Mouse (Mus musculus) neural tube, embryonic 11.5 days (tissue): ENCODE measurements at regions not wholly inside any gene's neighbourhood (a gene's known extent, or its start where the extent isn't known, plus 50 kb on each side); places are given as distances from the start of the nearest gene placed in this dataset.

Experiments used
- ATAC-seq: fragments of 200-750 bp; cut with Nextera tagmentation; 2 replicates; pipeline ENCODE4 v1.8.0; 2017; ENCODE audit warnings: moderate number of reproducible peaks, mild to moderate bottlenecking, moderate TSS enrichment, moderate library complexity; ENCODE audit not compliant: insufficient read depth, low FRiP score, low TSS enrichment
- DNase-seq: peaks from one replicate; pipeline ENCODE4 v3.0.0-alpha.2; 2015; ENCODE audit warnings: low spot score
- H3K27ac ChIP-seq: fragments of 300-500 bp; sonication (generic); 2 replicates; pipeline ENCODE4 v1.5.1; 2014; ENCODE audit warnings: low read depth, mild to moderate bottlenecking, low read length
- H3K27me3 ChIP-seq: fragments of 300-500 bp; sonication (generic); 2 replicates; pipeline ENCODE4 v1.6.1; 2014; ENCODE audit warnings: mild to moderate bottlenecking, low read length, mixed read lengths; ENCODE audit not compliant: control insufficient read depth, insufficient read depth
- H3K36me3 ChIP-seq: fragments of 300-500 bp; sonication (generic); 2 replicates; pipeline ENCODE4 v1.6.1; 2014; ENCODE audit warnings: mild to moderate bottlenecking, low read length, moderate library complexity, mixed read lengths; ENCODE audit not compliant: control insufficient read depth, insufficient read depth
- H3K4me1 ChIP-seq: fragments of 300-500 bp; sonication (generic); 2 replicates; pipeline ENCODE4 v1.6.1; 2014; ENCODE audit warnings: low read length, mixed read lengths; ENCODE audit not compliant: control insufficient read depth, insufficient read depth
- H3K4me2 ChIP-seq: fragments of 300-500 bp; sonication (generic); 2 replicates; pipeline ENCODE4 v1.6.1; 2014; ENCODE audit warnings: low read depth, mild to moderate bottlenecking, moderate library complexity
- H3K4me3 ChIP-seq: fragments of 300-500 bp; sonication (generic); 2 replicates; pipeline ENCODE4 v1.5.1; 2014; ENCODE audit warnings: low read depth, low read length
- H3K9ac ChIP-seq: fragments of 300-500 bp; sonication (generic); 2 replicates; pipeline ENCODE4 v1.6.1; 2014; ENCODE audit warnings: mild to moderate bottlenecking, low read length
- H3K9me3 ChIP-seq: fragments of 300-500 bp; sonication (generic); 2 replicates; pipeline ENCODE4 v1.6.1; 2016; ENCODE audit warnings: low read length; ENCODE audit not compliant: control insufficient read depth
- WGBS: fragments of 180-500 bp; shearing (Covaris S2); extraction: QIAGEN DNeasy Blood & Tissue Kit; methylation state at CpG from one replicate; pipeline ENCODE4 v1.1.7; 2014; 5-methylcytosine and 5-hydroxymethylcytosine counted together

DNA sequence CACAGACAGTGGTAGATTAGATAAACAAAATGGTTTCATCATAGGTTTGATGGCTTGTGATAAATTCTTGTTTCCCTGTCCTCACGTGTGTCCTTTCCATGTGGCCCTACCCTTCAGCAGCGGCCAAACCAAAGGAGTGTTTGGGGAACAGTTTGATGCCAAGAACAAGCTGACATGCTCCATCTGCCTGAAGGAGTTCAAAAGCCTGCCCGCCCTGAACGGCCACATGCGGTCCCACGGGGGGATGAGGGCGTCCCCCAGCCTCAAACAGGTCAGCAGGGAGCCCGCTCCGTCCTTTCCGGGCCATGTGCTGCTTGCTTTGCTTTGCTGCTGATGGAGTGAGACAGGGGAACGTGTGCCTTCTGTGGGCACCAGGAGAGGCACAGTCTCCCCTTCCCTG lies 51.0 kb upstream of the Mrps10 start:
- Histone ChIP-seq H3K4me1 (no peaks in the 10 kb centered on the region), H3K9ac (no peak overlapping the region), H3K9me3 (no peaks in the 10 kb centered on the region), H3K4me2 (no peak overlapping the region), H3K27ac (no peak overlapping the region), H3K36me3 (peaks cover 3% of the 10 kb centered on the region; the same call in 1 of the 2 replicates), H3K4me3 (no peak overlapping the region), H3K27me3 (no peaks in the 10 kb centered on the region)
- DNase-seq (no peak), ATAC-seq (no peak)
- WGBS: 85% methylated on average over 11 of the region's 11 CpGs

DNA sequence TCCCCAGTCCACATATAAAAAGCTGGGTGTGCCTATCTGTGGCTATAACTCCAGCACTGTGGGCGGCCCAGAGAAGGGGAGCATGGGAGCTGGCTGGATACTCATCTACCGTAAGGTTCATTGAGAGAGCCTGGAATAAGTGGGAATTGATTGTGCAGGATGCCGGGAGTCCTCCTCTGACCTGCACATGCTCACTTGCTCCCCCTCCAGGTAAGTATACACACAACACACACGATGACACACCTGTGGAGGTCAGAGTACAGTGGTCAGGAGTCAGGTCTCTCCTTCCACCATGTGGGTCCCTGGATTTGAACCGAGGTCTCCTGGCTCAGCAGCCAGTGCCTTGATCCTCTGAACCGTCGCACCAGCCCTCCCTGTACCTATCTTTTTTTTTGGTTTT lies 55.5 kb upstream of the Mrps10 start:
- no peak overlapping the region for H3K27ac ChIP-seq
- ATAC-seq (no peak), DNase-seq (no peak)
- no peaks in the 10 kb centered on the region for H3K9me3 ChIP-seq
- no peaks in the 10 kb centered on the region for H3K4me1 ChIP-seq
- 0 out of 2 replicates have a peak, but pooled peaks cover 3% of the 10 kb centered on the region for H3K36me3 ChIP-seq
- H3K4me2 ChIP-seq: no peak overlapping the region
- WGBS: 93% methylated on average over 7 of the region's 7 CpGs
- H3K9ac ChIP-seq: no peak overlapping the region
- no peak overlapping the region for H3K4me3 ChIP-seq
- H3K27me3 ChIP-seq: no peaks in the 10 kb centered on the region

DNA sequence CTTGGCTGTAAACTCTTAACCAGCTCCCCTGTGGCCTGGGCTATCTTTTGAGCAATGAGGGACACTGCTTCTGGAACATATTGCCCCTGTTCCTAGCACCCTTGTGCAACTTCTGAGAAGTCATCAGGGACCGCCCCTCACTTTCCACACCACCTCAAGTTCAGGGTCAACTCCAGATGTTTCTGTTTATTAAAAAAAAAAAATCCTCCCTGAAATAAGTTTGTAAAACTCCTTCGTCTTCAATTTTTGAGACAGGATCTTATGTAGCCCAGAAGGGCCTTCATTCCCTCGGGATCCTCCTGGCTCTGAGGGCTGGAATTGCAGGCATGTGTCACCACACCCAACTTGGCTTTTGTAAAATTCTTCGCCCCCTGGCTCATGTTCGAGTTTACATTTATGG lies 57.4 kb upstream of the Mrps10 start:
- H3K4me2 ChIP-seq: no peak overlapping the region
- ATAC-seq: no peak
- 0 out of 2 replicates have a peak, but pooled peaks cover 3% of the 10 kb centered on the region for H3K36me3 ChIP-seq

DNA sequence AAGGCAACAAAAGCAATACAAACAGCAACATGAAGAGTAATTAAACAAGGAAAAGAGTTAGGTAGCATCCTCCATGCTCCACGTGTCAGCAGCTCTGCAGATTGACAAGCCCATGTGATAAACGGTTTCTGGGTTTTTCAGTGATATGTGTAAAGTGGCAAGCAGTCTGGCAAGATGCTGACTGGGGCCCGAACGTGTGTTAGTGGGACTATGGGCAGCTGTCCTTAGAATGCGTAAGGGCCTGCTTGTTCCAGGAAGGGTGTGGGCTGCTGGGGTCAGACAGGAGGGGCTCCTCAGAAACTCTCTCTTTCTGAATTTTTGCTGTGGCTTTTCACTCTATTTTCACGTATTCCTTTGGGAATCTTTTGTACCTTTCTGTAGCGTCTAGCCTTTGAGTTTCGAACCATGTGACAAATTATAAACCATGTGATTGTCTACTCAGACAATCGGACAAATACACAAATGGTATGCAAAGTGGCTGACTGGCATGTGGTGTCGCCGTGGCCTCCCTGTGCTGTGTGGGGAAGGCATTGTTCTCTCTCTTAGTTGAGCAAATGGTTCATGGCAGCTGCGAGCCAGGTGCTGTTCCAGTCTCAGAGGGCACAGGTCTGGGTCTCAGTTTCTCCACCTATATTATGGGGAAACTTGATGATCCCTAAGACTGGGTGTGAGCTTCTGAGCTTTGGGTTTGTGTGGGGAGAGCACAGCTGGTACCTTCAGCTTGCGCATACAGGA lies 62.5 kb upstream of the Mrps10 start:
- ATAC-seq: no peak; the same call in 1 of the 2 replicates
- Histone ChIP-seq H3K9ac (no peak overlapping the region), H3K9me3 (no peaks in the 10 kb centered on the region), H3K4me2 (no peak overlapping the region), H3K36me3 (no peaks in the 10 kb centered on the region), H3K4me1 (no peaks in the 10 kb centered on the region; the same call in 1 of the 2 replicates), H3K4me3 (no peak overlapping the region), H3K27me3 (no peaks in the 10 kb centered on the region), H3K27ac (no peak overlapping the region)
- WGBS: 65% methylated on average over 13 of the region's 13 CpGs
- no peak for DNase-seq

More for the DNA sequence above, 57.4 kb upstream of the Mrps10 start:
- no peaks in the 10 kb centered on the region for H3K9me3 ChIP-seq
- no peak overlapping the region for H3K9ac ChIP-seq
- no peak for DNase-seq
- H3K27me3 ChIP-seq: no peaks in the 10 kb centered on the region
- H3K27ac ChIP-seq: no peak overlapping the region
- H3K4me3 ChIP-seq: no peak overlapping the region
- no peaks in the 10 kb centered on the region; the same call in 1 of the 2 replicates for H3K4me1 ChIP-seq
- 92% methylated on average over 5 of the region's 5 CpGs for WGBS

DNA sequence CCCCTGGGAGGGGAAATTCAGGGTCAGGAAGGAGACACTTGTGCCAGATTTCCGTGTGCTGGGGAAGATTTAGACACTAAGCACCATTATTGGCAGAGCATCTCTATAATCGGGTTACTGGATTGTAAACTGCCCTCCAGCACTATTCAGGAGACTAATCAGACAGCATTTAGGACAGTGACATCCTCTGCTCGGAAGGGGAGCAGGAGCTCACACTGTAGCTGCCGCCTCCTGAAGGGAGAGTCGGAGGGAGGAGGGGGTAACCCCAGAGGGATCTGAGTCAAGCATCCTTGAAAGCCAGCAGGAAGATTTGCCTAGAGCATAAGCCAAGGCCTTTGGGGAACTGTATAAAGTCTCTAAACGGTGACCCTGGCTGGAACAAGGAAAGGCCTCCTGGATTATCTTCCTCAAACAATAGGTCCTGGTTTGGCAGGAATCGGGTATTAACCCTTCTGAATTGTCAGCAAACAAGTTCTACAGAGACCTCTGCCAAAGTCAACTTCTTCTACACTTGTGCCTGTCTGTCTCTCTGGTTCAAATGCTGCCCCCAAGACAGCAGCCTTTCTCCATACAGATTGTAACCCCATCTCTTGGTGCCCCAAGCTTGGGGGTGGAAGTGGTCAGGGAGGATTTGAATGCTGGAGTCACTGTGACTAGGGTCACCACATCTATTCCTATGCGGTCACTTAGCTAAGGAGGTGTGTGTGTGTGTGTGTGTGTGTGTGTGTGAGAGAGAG lies 64.1 kb upstream of the Mrps10 start:
- no peak overlapping the region for H3K27ac ChIP-seq
- no peak for DNase-seq
- 67% methylated on average over 8 of the region's 8 CpGs for WGBS
- H3K9me3 ChIP-seq: no peaks in the 10 kb centered on the region
- H3K4me2 ChIP-seq: no peak overlapping the region
- no peaks in the 10 kb centered on the region; the same call in 1 of the 2 replicates for H3K4me1 ChIP-seq
- no peaks in the 10 kb centered on the region for H3K27me3 ChIP-seq
- no peak for ATAC-seq
- no peaks in the 10 kb centered on the region for H3K36me3 ChIP-seq
- H3K4me3 ChIP-seq: no peak overlapping the region
- no peak overlapping the region for H3K9ac ChIP-seq

DNA sequence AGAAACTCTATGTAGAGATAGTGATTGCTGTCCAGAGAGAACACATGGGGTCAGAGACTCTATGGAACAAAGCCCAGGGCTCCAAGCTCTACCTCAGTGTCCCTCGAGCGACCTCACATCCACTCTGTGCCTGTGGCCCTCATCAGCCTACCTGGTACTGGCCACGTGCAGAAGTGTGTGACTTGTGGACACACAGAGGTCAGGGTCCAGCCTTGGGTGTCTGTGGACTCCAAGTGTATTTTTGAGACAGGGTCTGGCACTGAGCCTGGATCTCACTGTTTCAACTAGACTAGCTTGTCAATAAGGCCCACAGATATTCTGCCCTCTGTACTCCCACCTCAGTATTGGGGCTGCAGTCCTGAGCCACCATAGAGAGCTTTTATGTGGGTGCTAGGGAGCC lies 65.1 kb upstream of the Mrps10 start:
- no peak overlapping the region for H3K9ac ChIP-seq
- H3K4me3 ChIP-seq: no peak overlapping the region
- ATAC-seq (no peak), DNase-seq (no peak)
- H3K4me1 ChIP-seq: no peaks in the 10 kb centered on the region; the same call in 1 of the 2 replicates
- no peak overlapping the region for H3K4me2 ChIP-seq
- H3K27me3 ChIP-seq: no peaks in the 10 kb centered on the region
- no peaks in the 10 kb centered on the region for H3K9me3 ChIP-seq
- 93% methylated on average over 3 of the region's 3 CpGs for WGBS
- no peak overlapping the region for H3K27ac ChIP-seq
- no peaks in the 10 kb centered on the region for H3K36me3 ChIP-seq

- no peak overlapping the region for H3K9ac ChIP-seq
Observed at GRCm38 (mm10) chr17:47298396-47298919, 70.2 kb upstream of the Mrps10 start.

DNA sequence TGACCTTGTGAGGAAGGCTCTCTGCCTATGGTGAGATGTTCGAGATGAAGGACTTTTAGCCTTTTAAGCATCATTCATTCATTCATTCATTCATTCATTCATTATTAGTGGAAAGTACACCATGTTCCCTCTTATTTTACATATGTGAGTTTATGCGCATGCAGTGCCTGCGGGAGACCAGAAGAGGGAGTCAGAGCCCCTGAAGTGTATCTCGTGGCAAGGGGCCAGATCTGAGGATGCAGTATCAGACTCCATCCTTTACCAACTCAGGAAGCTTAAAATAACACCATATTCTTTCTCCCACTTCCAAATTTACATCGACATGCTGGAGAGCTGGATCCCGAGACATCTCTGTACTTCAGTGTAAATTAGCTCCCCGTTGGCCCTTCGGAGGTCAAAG lies 70.7 kb upstream of the Mrps10 start:
- DNase-seq: no peak
- no peak for ATAC-seq
- no peaks in the 10 kb centered on the region for H3K9me3 ChIP-seq
- no peak overlapping the region for H3K27ac ChIP-seq
- no peak overlapping the region for H3K9ac ChIP-seq
- H3K4me3 ChIP-seq: no peak overlapping the region
- 88% methylated on average over 8 of the region's 8 CpGs for WGBS
- no peaks in the 10 kb centered on the region for H3K36me3 ChIP-seq
- H3K4me2 ChIP-seq: no peak overlapping the region
- H3K27me3 ChIP-seq: no peaks in the 10 kb centered on the region
- H3K4me1 ChIP-seq: no peaks in the 10 kb centered on the region; the same call in 1 of the 2 replicates

More at GRCm38 (mm10) chr17:47298396-47298919, 70.2 kb upstream of the Mrps10 start:
- DNase-seq: no peak
- Histone ChIP-seq H3K9me3 (no peaks in the 10 kb centered on the region), H3K36me3 (no peaks in the 10 kb centered on the region), H3K27me3 (no peaks in the 10 kb centered on the region), H3K4me1 (no peaks in the 10 kb centered on the region; the same call in 1 of the 2 replicates), H3K27ac (no peak overlapping the region), H3K4me3 (no peak overlapping the region), H3K4me2 (no peak overlapping the region)
- WGBS: 89% methylated on average over 6 of the region's 6 CpGs
- no peak for ATAC-seq
